Mouse (Mus musculus): ENCODE measurements around the gene 1810055G02Rik.

DNA sequence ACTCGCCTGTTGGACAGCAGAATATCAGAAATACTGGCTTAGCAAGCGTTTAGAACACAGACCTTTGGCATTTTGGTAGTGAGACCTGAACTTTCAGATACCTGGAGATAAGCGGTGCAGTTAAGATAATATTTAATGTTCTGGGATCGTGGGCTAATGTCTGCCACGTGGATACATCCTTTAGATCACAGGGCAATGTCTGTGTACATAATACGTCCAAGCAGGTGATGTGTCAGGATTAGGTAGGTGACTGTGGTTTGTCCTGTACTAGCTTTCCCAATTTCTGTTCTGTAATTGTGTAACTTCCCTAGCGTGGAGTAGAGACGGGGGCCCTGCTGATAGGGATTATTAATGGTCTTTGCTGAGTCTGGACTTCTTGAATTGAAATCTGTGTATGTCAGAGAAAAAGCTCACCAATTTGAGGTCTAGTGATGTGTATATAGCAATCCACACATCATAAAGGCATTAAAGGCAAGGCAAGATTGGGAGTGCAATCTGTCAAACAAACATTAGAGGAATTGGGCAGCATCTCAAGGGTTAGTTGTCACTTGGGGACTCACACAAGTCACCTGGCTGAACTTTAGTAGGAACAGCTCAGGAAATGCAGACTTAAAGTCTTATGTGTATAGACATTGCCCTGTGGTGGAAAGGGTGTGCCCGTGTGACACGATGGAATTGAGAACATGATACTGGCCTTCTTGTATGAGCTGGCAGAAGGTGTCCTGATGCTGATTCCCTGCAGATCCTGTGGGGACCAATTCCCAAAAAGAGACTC is 1.1 kb downstream of the 1810055G02Rik start:
- TF ChIP-seq CTCF (IDR thresholded peaks at IDR 0.05; ENCODE audit: borderline replicate concordance, control insufficient read depth, extremely low read depth, insufficient read depth, low read length, poor library complexity) (no peak), POLR2A (IDR thresholded peaks at IDR 0.05; ENCODE audit: control insufficient read depth, extremely low read depth, insufficient read depth, low read length, poor library complexity) (no peak)

Measured in thymus, adult 2 months (tissue).